Mouse (Mus musculus) retina, embryonic 14.5 days (tissue): ENCODE results near the gene Lrit3.

Experiments used
- DNase-seq: peaks from one replicate; pipeline ENCODE4 v3.0.0-alpha.2; 2015; ENCODE audit warnings: low spot score

Lrit3 gene

GRCm38 (mm10) chr3:129803765-129804164 is at the start of gene Lrit3:
TSS of gene Lrit3 (minus strand) at chr3:129804030.
- no peak for DNase-seq

- no peak for DNase-seq
These were observed 43.0 kb upstream of the Lrit3 start for GRCm38 (mm10) chr3:129846846-129847245.

- DNase-seq, result no peak
These were observed 42.0 kb upstream of the Lrit3 start for GRCm38 (mm10) chr3:129845868-129846267.

GRCm38 (mm10) chr3:129838017-129838416 is 34.2 kb upstream of the Lrit3 start:
- DNase-seq, result no peak

- no peak for DNase-seq
These were observed 33.1 kb upstream of the Lrit3 start for GRCm38 (mm10) chr3:129836965-129837364.

- DNase-seq, result no peak
These were observed 32.3 kb upstream of the Lrit3 start for GRCm38 (mm10) chr3:129836051-129836697.

- DNase-seq, result no peak
These were observed 31.6 kb upstream of the Lrit3 start, which contains the start of gene Cfi for GRCm38 (mm10) chr3:129835388-129835934. TSS of gene Cfi (plus strand) at chr3:129835884.

- peak; percentile 99 for DNase-seq
These were observed 27.3 kb upstream of the Lrit3 start, which contains the start of gene Gar1 for GRCm38 (mm10) chr3:129831035-129831568. TSS of gene Gar1 (minus strand) at chr3:129831396.

GRCm38 (mm10) chr3:129830626-129831025 is 26.8 kb upstream of the Lrit3 start:
- DNase-seq, result no peak

GRCm38 (mm10) chr3:129827691-129828090 is 23.9 kb upstream of the Lrit3 start:
- DNase-seq, result no peak

GRCm38 (mm10) chr3:129826691-129827090 is 22.9 kb upstream of the Lrit3 start:
- DNase-seq, result no peak

- DNase-seq, result no peak
These were observed 21.1 kb upstream of the Lrit3 start for GRCm38 (mm10) chr3:129824891-129825290.

GRCm38 (mm10) chr3:129824146-129824545 is 20.3 kb upstream of the Lrit3 start:
- no peak for DNase-seq

GRCm38 (mm10) chr3:129823293-129823692 is 19.5 kb upstream of the Lrit3 start:
- DNase-seq, result peak; percentile 83

- peak; percentile 74 for DNase-seq
These were observed 18.5 kb upstream of the Lrit3 start, which contains the start of gene Rrh for GRCm38 (mm10) chr3:129822206-129822775. TSS of gene Rrh (minus strand) at chr3:129822587.

GRCm38 (mm10) chr3:129821736-129822135 is 17.9 kb upstream of the Lrit3 start:
- no peak for DNase-seq

GRCm38 (mm10) chr3:129820847-129821246 is 17.0 kb upstream of the Lrit3 start:
- peak; percentile 35 for DNase-seq

GRCm38 (mm10) chr3:129799011-129799410 is 4.8 kb downstream of the Lrit3 start:
- no peak for DNase-seq

- DNase-seq, result no peak
These were observed 5.3 kb downstream of the Lrit3 start for GRCm38 (mm10) chr3:129798551-129798950.

GRCm38 (mm10) chr3:129797341-129797740 is 6.5 kb downstream of the Lrit3 start:
- DNase-seq, result no peak

- no peak for DNase-seq
These were observed 10.0 kb downstream of the Lrit3 start for GRCm38 (mm10) chr3:129793801-129794200.

GRCm38 (mm10) chr3:129782746-129783145 is 21.1 kb downstream of the Lrit3 start:
- no peak for DNase-seq

GRCm38 (mm10) chr3:129781435-129781834 is 22.4 kb downstream of the Lrit3 start:
- DNase-seq, result no peak
